Comparison of ENCODE assay signal across 16 mouse cellular contexts in genomic region chr15:83332373-83332772, GRCm38 (mm10). TPM values are rescaled to one million over a fixed set of nuclear protein-coding genes. Genes with fewer than 3 reads are reported as not detected.
DNase-seq lines count a peak whose midpoint lies in the region; ATAC-seq and TF ChIP-seq lines count a peak whose summit lies in the region.
"Had no signal": no experiment of that assay in that cellular context is flagged by ENCODE, and none has a peak within 500 bp of the region (broad histone marks: within the 10 kb centered on the region; RNA-seq: fewer than 3 reads in every experiment).

No protein-coding gene starts in this region.

- H3K9me3 ChIP-seq in forebrain, embryonic 16.5 days (ENCODE audit: control insufficient read depth, low read length) = no peaks in the 10 kb centered on the region
- H3K9me3 ChIP-seq: forebrain, embryonic 15.5 days; heart, embryonic 10.5 days; lung, embryonic 15.5 days had no signal

- H3K4me3 ChIP-seq in C2C12 (ENCODE audit: insufficient read depth, poor library complexity, severe bottlenecking) = no peak overlapping the region
- H3K4me3 ChIP-seq in forebrain, embryonic 16.5 days (replicated peaks; ENCODE audit: low read length) = no peak overlapping the region
- H3K4me3 ChIP-seq: forebrain, embryonic 15.5 days; heart, embryonic 10.5 days; lung, embryonic 15.5 days; myocyte had no signal

- no peaks in the 10 kb centered on the region for H3K79me2 ChIP-seq in C2C12 (ENCODE audit: control insufficient read depth, insufficient read depth)

- no peaks in the 10 kb centered on the region for H3K4me1 ChIP-seq in forebrain, embryonic 16.5 days (replicated peaks; ENCODE audit: control insufficient read depth, insufficient read depth, low read length)
- H3K4me1 ChIP-seq: forebrain, embryonic 15.5 days; heart, embryonic 10.5 days; lung, embryonic 15.5 days had no signal

- peaks cover 85% of the 10 kb centered on the region for H3K36me3 ChIP-seq in C2C12 (ENCODE audit: control insufficient read depth, insufficient read depth)
- H3K36me3 ChIP-seq in forebrain, embryonic 16.5 days (ENCODE audit: control insufficient read depth, insufficient read depth) = peaks cover 25% of the 10 kb centered on the region

- WGBS in forebrain, embryonic 16.5 days = 77% methylated on average over 3 of the region's 3 CpGs

- no peak for ATAC-seq in forebrain, embryonic 16.5 days
- ATAC-seq: CD4-positive, CD25-positive, alpha-beta regulatory T cell, adult 4 months; forebrain, embryonic 15.5 days; inflammation-experienced regulatory T-cells, adult 6 months had no signal

- H3K4me2 ChIP-seq in forebrain, embryonic 16.5 days (ENCODE audit: low read length) = no peak overlapping the region
- H3K4me2 ChIP-seq: forebrain, embryonic 15.5 days; lung, embryonic 15.5 days had no signal

- no peak overlapping the region for H3K9ac ChIP-seq in forebrain, embryonic 16.5 days (replicated peaks; ENCODE audit: low read depth, low read length)
- H3K9ac ChIP-seq: forebrain, embryonic 15.5 days; lung, embryonic 15.5 days had no signal

- H3K27ac ChIP-seq in forebrain, embryonic 16.5 days (ENCODE audit: low read length) = no peak overlapping the region
- H3K27ac ChIP-seq: forebrain, embryonic 15.5 days; heart, embryonic 10.5 days; lung, embryonic 15.5 days had no signal

- H3ac ChIP-seq in C2C12 (ENCODE audit: control insufficient read depth, insufficient read length, low read depth) = no peak overlapping the region

- peak; percentile 30 for DNase-seq in adrenal gland, postnatal 36 days
- DNase-seq in adrenal gland, postnatal 25 days = no peak
- peak; percentile 40 for DNase-seq in kidney, postnatal 10 days
- DNase-seq in kidney, adult 8-10 months = no peak
- DNase-seq in embryo, embryonic 10.5 days (ENCODE audit: low spot score) = peak; percentile 21
- DNase-seq in thymus, postnatal 10 days (ENCODE audit: low spot score in 2 of 2) = no peak
- DNase-seq: cerebellum, postnatal 36 days; right cerebral cortex, adult 18-20 months had no signal

- no peaks in the 10 kb centered on the region for H3K27me3 ChIP-seq in C2C12 (ENCODE audit: control insufficient read depth, insufficient read depth, insufficient read length)
- no peaks in the 10 kb centered on the region for H3K27me3 ChIP-seq in forebrain, embryonic 16.5 days (replicated peaks; ENCODE audit: control insufficient read depth, insufficient read depth, low read length)
- H3K27me3 ChIP-seq: forebrain, embryonic 15.5 days; lung, embryonic 15.5 days had no signal

- no peaks in the 10 kb centered on the region for H3K79me3 ChIP-seq in C2C12 (ENCODE audit: low read depth)

- peak; percentile 14 for TF ChIP-seq CTCF in C2C12 (IDR thresholded peaks at IDR 0.05; ENCODE audit: control insufficient read depth, insufficient read depth, insufficient read length)

TF ChIP-seq in C2C12, 6 proteins besides CTCF, POLR2A, EP300 and RAD21:
- no peak for TF ChIP-seq MAX (IDR thresholded peaks at IDR 0.05)
- TF ChIP-seq MYOG (IDR thresholded peaks at IDR 0.05; ENCODE audit: control insufficient read depth, extremely low read depth, insufficient read length) = no peak
- TF ChIP-seq FOSL1 (IDR thresholded peaks at IDR 0.05; ENCODE audit: insufficient read depth, low read length, poor library complexity, severe bottlenecking) = no peak
- TF ChIP-seq USF1 (IDR thresholded peaks at IDR 0.05; ENCODE audit: low read depth) = no peak
- no peak for TF ChIP-seq MYOD1 (IDR thresholded peaks at IDR 0.05; ENCODE audit: control insufficient read depth, insufficient read length, low read depth)
- TF ChIP-seq CEBPB (IDR thresholded peaks at IDR 0.05; ENCODE audit: low read depth) = no peak

RNA-seq across cellular contexts. Expression of gene Arfgap3, which starts 17.7 kb away (rescaled TPM):
- 10 to 100 TPM; 31.2 to 38.4 TPM for total RNA-seq in adrenal gland, postnatal 36 days (2021)
- total RNA-seq in adrenal gland, postnatal 25 days (2021) = 25.0 and 29.6 TPM in 2 replicates
- 39.6 TPM for polyA plus RNA-seq in C2C12 (2012; fragmentation: generic; extraction: Trizol)
- polyA plus RNA-seq in forebrain, embryonic 16.5 days (2015; fragmentation: Nextera tagmentation; extraction: Ambion mirVana) = 44.5 and 46.3 TPM in 2 replicates

Comparison
In these comparisons a context has a peak if more than half of its experiments do, and no peak if none do; other contexts are left out.
1. DNase-seq: peak in adrenal gland, postnatal 36 days (2 of 2), kidney, postnatal 10 days (single experiment) and embryo, embryonic 10.5 days (single experiment); none in adrenal gland, postnatal 25 days (single experiment), kidney, adult 8-10 months (0 of 2) and thymus, postnatal 10 days (0 of 2).